Mouse (Mus musculus) gastrocnemius, postnatal 10 days (tissue): ENCODE measurements around the gene Pan2. TPM values are rescaled to one million over a fixed set of nuclear protein-coding genes. Genes with fewer than 3 reads are reported as not detected.
A peak's percentile ranks its signal among the peaks of the same experiment; 100 is the strongest.
"Not testable (repeated sequence)": the region's sequence is repeated elsewhere in the genome, so short reads cannot be mapped to it uniquely, and the experiment has no call there.

Experiments
- DNase-seq: peaks from one replicate; pipeline ENCODE4 v3.0.0; 2021; ENCODE audit warnings: mixed read lengths
- long read RNA-seq, 2 experiments: library from polyadenylated mRNA; stranded (forward); transcript quantifications; one replicate each; pipeline ENCODE4 v2.0.0; 2021
- total RNA-seq, 2 experiments: library from RNA; stranded (reverse); gene quantifications; 2 replicates each; pipeline ENCODE4 v1.2.3; 2021

The Pan2 gene
- 10 to 100 TPM in 1 of 2 experiments, 1 to 10 TPM in 1; 10.0 to 13.9 TPM for total RNA-seq
- long read RNA-seq, experiment 1, full-length matches to known transcripts: 12 of 39 reads
- long read RNA-seq, experiment 1, partial matches to known transcripts: 8 of 39 reads
- long read RNA-seq, experiment 1, other reads (novel, unspliced or antisense): 19 of 39 reads
- long read RNA-seq, experiment 2, full-length matches to known transcripts: 8 of 15 reads
- long read RNA-seq, experiment 2, partial matches to known transcripts: 4 of 15 reads
- long read RNA-seq, experiment 2, other reads (novel, unspliced or antisense): 3 of 15 reads

- peak; percentile 96 for DNase-seq
These were observed at the start of gene Pan2 for GRCm38 (mm10) chr10:128303126-128304021. TSS of gene Pan2 (plus strand) at chr10:128303335.

GRCm38 (mm10) chr10:128253677-128254255 is 49.4 kb upstream of the Pan2 start, which contains the start of gene Apon:
TSS of gene Apon (plus strand) at chr10:128254096.
- DNase-seq: no peak

GRCm38 (mm10) chr10:128255925-128256324 is 47.2 kb upstream of the Pan2 start:
- DNase-seq: no peak

GRCm38 (mm10) chr10:128256328-128256727 is 46.8 kb upstream of the Pan2 start:
- no peak for DNase-seq

GRCm38 (mm10) chr10:128258953-128259352 is 44.2 kb upstream of the Pan2 start:
- DNase-seq: no peak

GRCm38 (mm10) chr10:128259946-128260345 is 43.2 kb upstream of the Pan2 start:
- DNase-seq: no peak

GRCm38 (mm10) chr10:128260376-128260775 is 42.8 kb upstream of the Pan2 start:
- DNase-seq: not testable (repeated sequence)

GRCm38 (mm10) chr10:128262300-128262699 is 40.8 kb upstream of the Pan2 start:
- no peak for DNase-seq

GRCm38 (mm10) chr10:128263393-128264310 is 39.5 kb upstream of the Pan2 start:
- no peak for DNase-seq

- DNase-seq: no peak
These were observed 34.8 kb upstream of the Pan2 start, which contains the start of gene Apof for GRCm38 (mm10) chr10:128268371-128268770. TSS of gene Apof (plus strand) at chr10:128268671.

- DNase-seq: no peak
These were observed 33.8 kb upstream of the Pan2 start for GRCm38 (mm10) chr10:128269206-128269910.

- peak; percentile 94 for DNase-seq
These were observed 32.8 kb upstream of the Pan2 start, which contains the start of gene Stat2 for GRCm38 (mm10) chr10:128270287-128270841. TSS of gene Stat2 (plus strand) at chr10:128270559.

GRCm38 (mm10) chr10:128270866-128271265 is 32.3 kb upstream of the Pan2 start:
- DNase-seq: no peak

- DNase-seq: no peak
These were observed 31.3 kb upstream of the Pan2 start for GRCm38 (mm10) chr10:128271883-128272282.

GRCm38 (mm10) chr10:128272819-128273439 is 30.2 kb upstream of the Pan2 start:
- not testable (repeated sequence) for DNase-seq

GRCm38 (mm10) chr10:128275374-128275773 is 27.8 kb upstream of the Pan2 start:
- DNase-seq: not testable (repeated sequence)

- DNase-seq: no peak
These were observed 25.0 kb upstream of the Pan2 start for GRCm38 (mm10) chr10:128278158-128278557.

GRCm38 (mm10) chr10:128280943-128281342 is 22.2 kb upstream of the Pan2 start:
- no peak for DNase-seq

GRCm38 (mm10) chr10:128281682-128282081 is 21.5 kb upstream of the Pan2 start:
- no peak for DNase-seq

GRCm38 (mm10) chr10:128282886-128283450 is 20.2 kb upstream of the Pan2 start:
- no peak for DNase-seq
